Mouse (Mus musculus): ENCODE measurements around the gene Rbm7. TPM values are rescaled to one million over a fixed set of nuclear protein-coding genes. Genes with fewer than 3 reads are reported as not detected.

Gene Rbm7
- total RNA-seq, 2 experiments from 2014 or later, result 72.7 to 80.7 TPM

Small RNAs within 50 kb of the gene (microRNA-seq; reads per million reads assigned to microRNA genes)
- gene Gm23653, result not detected

Other genes starting within 250 kb of the Rbm7 start
- gene Nxpe2, start 141.8 kb downstream of the Rbm7 start, total RNA-seq (2021), result under 1 TPM; 0.53 to 0.93 TPM
- 100 to 1,000 TPM; 131 TPM for gene Rexo2, start 14.7 kb downstream of the Rbm7 start, total RNA-seq (2021)
- 10 to 100 TPM; 36.7 to 62.8 TPM for gene Gm5617, start 143 bp upstream of the Rbm7 start, total RNA-seq (2021)
- 10 to 100 TPM; 23.2 to 28.0 TPM for gene Nnmt, start 109.9 kb upstream of the Rbm7 start, total RNA-seq (2021)